Mouse (Mus musculus): Measurements from ENCODE around the gene Pnma1.

Gene Pnma1

GRCm38 (mm10) chr12:84154786-84155522 lies 6.7 kb upstream of the Pnma1 start:
- no peak for DNase-seq (ENCODE audit: low read depth, low spot score)

GRCm38 (mm10) chr12:84153414-84153813 lies 5.1 kb upstream of the Pnma1 start:
- DNase-seq (ENCODE audit: low read depth, low spot score), result no peak

- DNase-seq (ENCODE audit: low read depth, low spot score), result no peak
Measured at GRCm38 (mm10) chr12:84152352-84153190, 4.3 kb upstream of the Pnma1 start.

DNA sequence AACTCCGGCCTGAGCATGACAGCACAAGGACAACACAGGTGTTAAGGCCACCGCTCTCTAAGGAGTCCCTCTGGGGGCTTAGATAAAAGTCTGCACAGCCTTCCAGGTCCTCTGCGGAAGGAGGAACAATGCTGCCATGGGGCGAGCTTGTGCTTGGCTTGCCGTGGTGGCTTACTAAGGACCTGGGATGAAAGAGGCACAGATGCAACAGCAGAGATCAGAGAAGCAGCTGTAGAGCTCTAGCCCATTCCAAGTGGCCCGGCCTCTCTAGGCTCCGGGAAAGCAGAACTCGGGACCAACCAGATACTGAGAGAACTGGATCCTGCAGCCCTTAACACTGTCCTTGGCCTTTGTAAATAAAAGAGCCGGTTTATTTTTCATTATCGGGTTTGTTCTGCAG lies 3.6 kb upstream of the Pnma1 start:
- no peak for DNase-seq (ENCODE audit: low read depth, low spot score)

- no peak for DNase-seq (ENCODE audit: low read depth, low spot score)
Measured at GRCm38 (mm10) chr12:84150976-84151375, 2.7 kb upstream of the Pnma1 start.

- no peak for DNase-seq (ENCODE audit: low read depth, low spot score)
Measured at GRCm38 (mm10) chr12:84149971-84150370, 1.7 kb upstream of the Pnma1 start.

GRCm38 (mm10) chr12:84148622-84149012 lies 328 bp upstream of the Pnma1 start:
- no peak for DNase-seq (ENCODE audit: low read depth, low spot score)

GRCm38 (mm10) chr12:84142281-84143050 lies 5.8 kb downstream of the Pnma1 start:
- no peak for DNase-seq (ENCODE audit: low read depth, low spot score)

GRCm38 (mm10) chr12:84141271-84141670 lies 7.0 kb downstream of the Pnma1 start:
- no peak for DNase-seq (ENCODE audit: low read depth, low spot score)

GRCm38 (mm10) chr12:84140135-84140534 lies 8.2 kb downstream of the Pnma1 start:
- DNase-seq (ENCODE audit: low read depth, low spot score), result no peak

- DNase-seq (ENCODE audit: low read depth, low spot score), result no peak
Measured at GRCm38 (mm10) chr12:84137131-84137530, 11.2 kb downstream of the Pnma1 start.

- peak; percentile 63 for DNase-seq (ENCODE audit: low read depth, low spot score)
Measured at GRCm38 (mm10) chr12:84132265-84132664, 16.0 kb downstream of the Pnma1 start.

DNA sequence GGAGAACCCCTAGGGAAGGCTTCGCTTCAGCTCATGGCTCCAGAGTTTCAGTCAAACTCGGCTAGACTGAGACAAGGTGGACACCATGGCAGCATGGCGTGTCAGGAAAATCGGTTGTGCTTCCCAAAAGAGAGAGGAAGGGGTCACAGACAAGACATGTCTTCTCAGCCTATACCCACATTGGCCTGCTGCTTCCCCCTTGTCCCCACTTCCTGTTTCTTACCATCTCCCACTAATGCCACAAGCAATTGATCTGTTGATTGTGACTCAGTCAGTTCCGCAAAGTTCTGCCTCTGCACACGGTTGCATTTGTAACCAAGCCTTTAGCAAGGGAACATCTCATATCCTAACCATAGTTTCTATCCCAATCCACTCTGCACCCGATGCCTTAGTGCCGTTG lies 18.4 kb downstream of the Pnma1 start:
- DNase-seq (ENCODE audit: low read depth, low spot score), result no peak

- no peak for DNase-seq (ENCODE audit: low read depth, low spot score)
Measured at GRCm38 (mm10) chr12:84128576-84128975, 19.7 kb downstream of the Pnma1 start.

DNA sequence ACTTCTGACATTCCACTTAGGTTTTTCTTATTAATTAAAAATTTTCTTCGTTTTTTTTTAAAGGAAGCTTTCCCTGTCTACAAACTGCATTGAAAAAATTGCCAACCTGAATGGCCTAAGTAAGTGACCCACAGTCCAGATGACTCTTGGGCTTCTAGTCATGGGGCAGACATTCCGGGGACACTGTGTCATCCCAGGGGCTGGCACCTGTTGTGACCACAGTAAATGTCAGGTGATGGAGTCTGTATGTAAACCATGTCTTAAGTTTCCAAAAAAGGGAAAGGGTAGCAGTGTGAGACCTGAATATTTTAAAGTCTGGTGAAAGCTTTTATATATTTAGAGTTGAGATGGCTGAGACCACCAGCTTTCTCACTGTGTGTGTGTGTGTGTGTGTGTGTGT lies 21.4 kb downstream of the Pnma1 start:
- no peak for DNase-seq (ENCODE audit: low read depth, low spot score)

DNA sequence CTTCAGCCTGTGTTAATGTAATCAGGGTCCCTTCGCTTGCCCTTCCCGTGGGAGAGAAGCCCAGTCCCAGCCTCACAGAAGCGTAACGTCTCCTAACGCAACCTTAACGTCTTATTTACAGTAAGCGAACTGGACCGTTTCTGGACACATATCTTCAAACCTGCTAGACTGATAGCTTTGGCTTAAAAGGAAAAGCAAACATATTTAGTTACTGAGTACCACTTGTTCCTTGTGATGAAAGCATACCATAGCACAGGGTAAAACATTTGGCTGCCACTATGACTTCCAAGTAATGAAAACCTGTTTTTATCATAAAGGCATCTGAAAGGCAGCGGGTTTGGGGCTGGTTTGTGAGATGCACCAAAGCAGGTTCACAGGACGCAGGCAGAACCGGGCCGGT lies 22.4 kb downstream of the Pnma1 start:
- no peak for DNase-seq (ENCODE audit: low read depth, low spot score)

- DNase-seq (ENCODE audit: low read depth, low spot score), result no peak
Measured at GRCm38 (mm10) chr12:84119584-84119983, 28.7 kb downstream of the Pnma1 start.

GRCm38 (mm10) chr12:84114153-84114994 lies 33.9 kb downstream of the Pnma1 start, which contains the start of gene Dnal1:
TSS of gene Dnal1 (plus strand) at chr12:84114366.
- DNase-seq (ENCODE audit: low read depth, low spot score), result peak; percentile 93

GRCm38 (mm10) chr12:84113676-84114075 lies 34.6 kb downstream of the Pnma1 start:
- DNase-seq (ENCODE audit: low read depth, low spot score), result no peak

GRCm38 (mm10) chr12:84110814-84111213 lies 37.5 kb downstream of the Pnma1 start:
- no peak for DNase-seq (ENCODE audit: low read depth, low spot score)

DNA sequence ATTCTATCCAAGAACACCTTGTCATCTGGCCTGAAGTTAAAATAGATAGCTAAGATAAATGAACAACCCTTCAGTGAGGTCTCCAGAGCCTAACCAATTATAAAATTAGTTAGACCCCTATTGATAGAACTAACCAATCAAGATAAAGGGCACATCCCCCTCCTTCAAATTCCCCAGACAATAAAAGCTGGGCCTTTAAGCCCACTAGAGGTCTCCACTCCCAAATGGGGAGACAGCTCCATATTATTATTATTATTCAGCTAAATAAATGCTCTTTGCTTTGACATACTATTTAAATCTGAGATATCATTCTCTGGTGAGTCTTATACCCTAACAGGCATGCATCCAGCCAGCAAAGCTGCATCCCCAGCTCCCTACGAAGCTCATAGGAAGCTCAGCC lies 38.4 kb downstream of the Pnma1 start:
- no peak for DNase-seq (ENCODE audit: low read depth, low spot score)

Data from CD4-positive, CD25-positive, alpha-beta regulatory T cell, adult 2 months (primary cell).